Mouse (Mus musculus) ZHBTc4 (cell line): ENCODE results near the gene Fam178b.
A peak's percentile ranks its signal among the peaks of the same experiment; 100 is the strongest.

Source experiments
- DNase-seq: peaks from one replicate; pipeline ENCODE4 v3.0.0-alpha.2; 2011; ENCODE audit warnings: low read depth, low spot score

Fam178b gene

GRCm38 (mm10) chr1:36588476-36589450, 94.2 kb downstream of the Fam178b start:
- no peak for DNase-seq

DNA sequence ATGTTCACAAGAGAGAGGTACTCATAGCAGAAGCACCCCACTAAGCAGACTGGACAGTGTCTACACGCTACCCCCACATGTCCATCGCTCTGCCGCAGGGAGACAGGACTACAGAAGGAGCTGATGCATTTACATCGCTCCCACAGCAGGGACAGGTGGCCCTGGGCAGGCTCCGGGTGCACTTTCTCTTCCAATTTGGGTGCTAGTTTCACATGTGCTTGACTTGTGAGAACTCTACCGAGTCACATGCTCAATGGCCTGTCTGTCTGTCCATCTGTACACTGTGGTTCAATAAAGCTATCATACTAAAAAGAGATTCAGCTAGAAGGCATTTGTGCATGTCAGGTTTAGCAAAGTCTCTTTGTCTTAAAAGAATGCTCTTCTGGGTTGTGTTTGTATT, 95.1 kb downstream of the Fam178b start:
- DNase-seq: no peak

DNA sequence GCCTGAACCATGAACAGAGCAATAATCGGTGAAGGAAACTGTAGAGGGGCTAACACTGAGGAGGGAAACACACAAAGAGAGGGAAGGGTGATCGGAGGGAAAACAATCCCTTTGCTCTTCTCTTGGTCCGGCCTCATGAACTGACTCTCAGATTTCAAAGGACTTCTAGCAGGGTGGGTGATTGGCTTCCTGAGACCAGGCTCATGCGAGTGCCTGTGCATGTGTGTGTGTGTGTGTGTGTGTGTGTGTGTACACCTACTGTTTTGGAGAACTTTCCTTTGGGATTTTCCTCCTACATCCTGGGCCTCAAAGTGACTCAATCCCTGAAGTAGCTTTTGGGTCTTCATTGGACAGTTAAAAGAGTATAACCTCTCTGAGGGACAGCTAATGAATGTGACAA, 96.7 kb downstream of the Fam178b start:
- no peak for DNase-seq

DNA sequence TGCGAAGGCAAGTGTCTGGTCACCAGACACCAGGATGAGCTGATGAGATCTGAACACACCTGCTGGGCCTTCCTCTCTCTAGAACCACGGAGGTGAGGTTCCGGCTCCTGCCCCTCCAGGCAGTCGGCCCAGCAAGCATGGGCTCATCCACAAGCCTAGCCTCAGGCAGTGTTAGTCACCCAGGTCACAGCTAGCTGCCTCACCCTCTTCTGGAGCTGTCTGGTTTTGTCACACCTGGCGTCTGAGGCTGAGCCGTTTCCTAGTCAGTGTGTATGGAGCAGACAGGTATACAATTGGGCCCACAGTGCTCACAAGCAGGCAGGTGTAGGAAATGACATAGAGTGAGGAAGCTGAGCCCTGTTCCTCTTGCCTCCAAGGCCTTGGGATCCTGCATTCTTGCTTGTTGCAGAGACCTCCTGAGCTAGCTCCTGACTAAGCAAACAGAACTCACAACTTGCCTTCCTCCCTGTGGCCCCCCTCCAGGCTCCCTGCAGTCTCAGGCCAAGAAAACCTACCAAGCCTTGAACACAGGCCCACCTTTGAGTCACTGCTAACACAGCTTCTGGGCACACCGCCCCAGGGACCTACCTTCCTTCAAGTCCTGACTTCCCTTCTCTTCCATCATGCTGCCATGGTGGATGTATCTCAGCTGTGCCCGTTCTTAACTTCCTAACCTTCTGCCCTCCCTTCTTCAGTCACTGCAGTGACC, 99.4 kb downstream of the Fam178b start:
- no peak for DNase-seq

GRCm38 (mm10) chr1:36582211-36582610, 100.8 kb downstream of the Fam178b start:
- DNase-seq: no peak

GRCm38 (mm10) chr1:36581260-36581659, 101.7 kb downstream of the Fam178b start:
- no peak for DNase-seq

DNA sequence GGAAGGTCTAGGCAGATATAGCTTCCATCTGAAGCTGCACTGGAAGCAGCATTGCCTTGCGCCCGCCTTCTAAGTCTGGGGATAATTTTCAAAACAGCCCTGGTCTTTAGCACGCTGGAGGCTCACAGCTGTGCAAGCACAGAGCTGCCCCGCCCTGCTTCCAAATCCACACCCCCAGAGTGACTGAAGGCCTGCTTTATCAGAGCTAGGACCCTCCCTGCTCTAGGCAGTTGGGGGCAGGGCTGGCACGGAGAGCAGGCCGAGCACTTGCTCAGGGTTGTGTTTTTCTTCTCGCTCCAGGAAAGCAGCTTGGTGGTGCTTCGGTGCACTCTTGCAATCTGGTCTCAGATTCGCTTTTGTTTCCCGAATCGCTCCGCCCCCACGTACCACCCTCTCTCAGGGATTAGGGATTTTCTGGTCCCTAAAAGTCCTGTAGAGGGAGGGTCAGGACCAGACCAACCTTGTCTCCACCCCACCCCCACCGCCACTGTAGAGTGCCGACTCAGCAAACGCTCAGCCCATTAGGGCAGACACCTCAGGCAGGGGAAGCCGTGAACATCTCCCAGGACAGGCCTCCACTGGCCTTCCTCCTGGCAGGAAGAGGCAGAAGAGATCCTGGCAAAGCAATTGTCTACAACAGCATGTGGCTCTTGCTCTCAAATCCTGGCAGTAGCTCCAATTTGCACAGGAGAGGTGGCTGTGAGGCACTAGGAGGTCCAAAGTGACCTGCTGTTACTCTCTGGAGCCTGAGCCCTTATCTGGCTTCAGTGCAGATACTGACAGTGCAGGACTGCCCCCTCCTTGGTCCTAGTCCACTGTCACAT, 102.4 kb downstream of the Fam178b start:
- peak; percentile 87 for DNase-seq

GRCm38 (mm10) chr1:36579974-36580383, 103.0 kb downstream of the Fam178b start:
- DNase-seq: no peak

DNA sequence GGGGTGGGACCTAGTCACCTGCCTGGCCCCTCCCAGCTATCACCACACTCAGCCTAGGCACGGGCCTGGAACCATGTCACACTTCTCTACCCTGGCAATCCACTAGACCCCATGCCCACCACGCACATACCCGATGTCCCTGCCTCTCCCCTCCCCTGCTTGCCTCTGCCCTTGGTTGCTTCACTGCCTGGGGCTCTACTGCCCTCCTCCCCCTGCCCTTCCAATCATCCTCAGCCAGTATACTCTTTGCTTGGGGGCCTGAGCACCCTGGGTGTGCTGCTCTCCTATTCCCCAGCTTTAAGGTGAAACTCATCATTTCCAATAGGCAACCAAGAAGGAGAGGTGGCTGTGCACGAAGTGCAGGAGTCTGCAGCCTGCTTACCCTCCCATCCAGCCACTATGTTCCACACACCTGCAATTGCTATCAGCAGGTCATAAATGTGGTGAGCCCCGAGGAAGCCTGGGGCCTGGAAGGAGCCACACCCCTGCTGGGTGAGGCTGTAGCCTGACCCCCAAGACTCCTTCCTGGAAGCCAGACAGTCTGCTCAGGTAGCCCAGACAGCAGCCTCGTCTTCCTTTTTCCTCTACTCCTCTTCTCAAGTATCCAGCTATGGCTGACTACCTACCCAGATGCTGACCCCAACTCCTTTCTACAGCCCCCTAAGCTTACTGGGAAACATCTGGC, 105.8 kb downstream of the Fam178b start:
- no peak for DNase-seq

- DNase-seq: no peak
Measured at GRCm38 (mm10) chr1:36575347-36575746, 107.6 kb downstream of the Fam178b start.

DNA sequence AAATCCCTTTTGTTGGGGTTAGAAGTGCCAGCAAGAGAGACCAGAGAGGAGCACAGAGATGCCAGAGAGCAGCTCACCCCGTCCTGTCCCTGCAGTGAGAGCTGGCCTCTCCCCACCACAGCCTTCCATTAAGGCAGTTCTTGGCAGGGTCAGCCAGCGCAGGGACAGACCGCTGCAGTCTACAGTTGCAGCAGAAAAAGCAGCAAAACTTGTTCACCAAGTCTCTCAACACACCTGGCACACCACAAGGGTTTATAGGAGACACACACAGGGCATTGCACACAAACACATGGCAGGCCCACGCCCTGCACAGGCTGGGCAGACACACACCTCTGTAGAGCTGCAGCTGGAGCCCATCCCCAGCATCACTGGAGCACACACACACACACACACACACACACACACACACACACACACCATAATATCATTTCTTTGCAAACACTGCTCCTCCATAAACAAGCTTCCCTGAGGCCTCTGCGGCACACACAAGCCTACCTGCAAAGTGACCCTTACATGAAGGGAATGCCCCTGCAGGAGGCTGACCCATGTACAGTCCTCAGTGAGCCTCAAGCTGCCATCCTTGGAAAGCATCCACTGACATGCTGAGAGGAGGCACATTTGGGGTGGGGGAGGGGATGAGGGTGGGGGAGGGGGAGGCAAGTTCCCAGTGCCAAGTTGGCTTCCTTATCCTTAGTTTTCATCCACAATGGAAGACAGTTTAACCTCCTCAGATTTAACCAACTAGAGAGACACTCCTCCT, 108.6 kb downstream of the Fam178b start:
- no peak for DNase-seq

GRCm38 (mm10) chr1:36573524-36573923, 109.5 kb downstream of the Fam178b start:
- no peak for DNase-seq

DNA sequence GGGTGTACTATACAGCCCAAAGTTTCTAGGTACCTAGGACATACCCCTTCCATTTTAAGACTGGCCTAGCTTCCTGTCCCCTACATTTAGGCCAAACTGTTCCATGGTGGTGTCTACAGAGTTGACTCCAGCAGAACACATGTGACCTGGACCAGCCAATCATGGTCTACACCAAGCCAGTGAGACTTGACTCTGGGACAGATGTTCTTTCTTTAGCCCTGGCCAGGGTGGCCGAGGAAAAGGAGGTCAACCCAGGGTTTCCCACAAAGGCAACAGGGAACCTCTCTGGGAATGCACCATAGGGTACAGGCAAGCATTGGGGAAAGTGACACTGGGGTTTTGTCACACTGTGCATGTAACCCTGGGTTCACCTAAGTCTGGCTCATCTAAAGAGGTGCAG, 110.3 kb downstream of the Fam178b start:
- no peak for DNase-seq

DNA sequence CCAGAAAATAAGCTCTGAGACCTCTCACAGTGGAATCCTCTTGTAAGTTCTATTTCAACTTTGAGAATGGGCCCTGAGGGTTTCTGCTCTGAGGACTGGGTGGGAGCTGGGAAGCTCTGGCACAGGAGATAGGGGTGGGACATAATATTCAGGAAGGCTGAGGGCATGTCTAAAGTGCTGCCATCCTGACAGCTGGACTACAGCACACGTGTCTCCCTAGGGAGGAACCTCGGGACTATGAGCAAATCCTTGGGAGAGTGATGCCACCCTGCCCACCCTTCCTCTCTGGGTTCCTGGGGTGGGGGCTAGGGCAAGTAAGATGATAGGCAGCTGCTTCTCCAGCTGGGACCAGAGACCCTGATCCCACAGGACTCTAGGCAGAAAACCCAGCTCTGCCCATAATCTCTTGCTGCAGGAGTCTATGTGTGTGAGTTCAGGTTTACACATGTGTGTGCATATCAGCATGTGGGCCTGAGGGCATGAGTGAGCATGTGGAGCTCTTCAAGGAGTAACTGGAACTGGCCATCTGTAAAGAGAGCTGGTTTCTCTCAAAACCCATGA, 110.8 kb downstream of the Fam178b start:
- no peak for DNase-seq

DNA sequence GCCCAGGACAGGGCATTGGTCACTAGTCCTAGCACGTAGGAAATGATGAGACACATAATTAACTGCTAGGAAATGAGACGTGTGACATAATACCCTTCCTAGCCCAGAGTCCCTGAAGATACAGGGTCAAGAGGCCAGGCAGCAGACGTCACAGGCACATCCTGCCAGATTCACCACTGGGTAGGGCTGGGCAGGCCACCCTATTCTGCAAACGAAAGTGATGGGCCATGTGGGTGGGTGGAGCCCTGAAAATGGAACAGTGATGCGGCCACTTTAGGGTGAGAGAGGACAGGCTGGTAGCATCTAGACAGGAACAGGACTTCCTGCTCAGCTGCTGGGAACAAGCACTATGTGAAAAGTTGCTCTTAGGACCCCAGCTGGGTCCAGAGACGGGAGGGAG, 111.4 kb downstream of the Fam178b start:
- DNase-seq: no peak

- no peak for DNase-seq
Measured at GRCm38 (mm10) chr1:36570320-36570719, 112.7 kb downstream of the Fam178b start.

- DNase-seq: no peak
Measured at GRCm38 (mm10) chr1:36569694-36570276, 113.2 kb downstream of the Fam178b start.

GRCm38 (mm10) chr1:36568776-36569175, 114.2 kb downstream of the Fam178b start:
- no peak for DNase-seq

DNA sequence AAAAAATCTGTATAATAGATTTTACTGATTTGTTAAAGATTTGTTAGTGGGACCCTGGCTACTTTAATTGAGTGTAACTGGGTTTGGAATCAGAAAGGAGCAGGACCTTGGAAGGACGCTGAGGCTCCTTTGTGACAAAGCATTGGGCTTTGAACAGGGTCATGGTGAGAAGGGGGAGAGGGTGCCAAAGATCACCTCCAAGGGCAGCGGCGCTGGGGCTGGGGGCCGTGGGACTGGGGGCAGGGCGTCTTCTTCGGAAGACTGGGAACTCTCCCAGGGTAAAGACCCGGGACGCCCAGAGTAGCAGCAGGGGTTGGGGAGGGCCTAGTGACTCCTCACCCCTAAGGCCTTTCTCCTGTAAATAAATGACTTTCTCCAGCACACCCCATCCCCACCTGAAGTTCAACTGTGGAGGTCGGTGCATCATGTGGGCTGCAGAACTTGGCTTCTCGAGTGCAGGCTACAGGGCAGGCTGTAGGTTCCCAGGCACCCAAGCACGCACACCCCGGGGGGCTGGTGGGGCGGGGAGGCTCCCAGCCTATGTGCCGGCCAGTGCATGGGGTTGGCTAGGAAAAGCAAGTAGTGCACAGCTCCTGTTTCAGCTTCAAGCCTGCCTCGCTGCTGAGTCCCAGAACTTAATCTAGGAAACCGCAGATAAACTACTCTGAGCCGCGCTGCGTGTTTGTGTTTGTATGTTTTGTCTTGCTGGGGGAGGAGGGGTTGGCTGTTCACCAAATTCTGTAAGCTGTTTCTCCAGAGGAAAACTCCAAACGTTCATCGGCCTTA, 115.0 kb downstream of the Fam178b start:
- DNase-seq: peak; percentile 42
